Mouse (Mus musculus): ENCODE data around the gene Rab27a.
"Not testable (repeated sequence)": the region's sequence is repeated elsewhere in the genome, so short reads cannot be mapped to it uniquely, and the experiment has no call there.

Gene Rab27a

GRCm38 (mm10) chr9:73089222-73089920 is 44.7 kb downstream of the Rab27a start:
- in situ Hi-C loops (cut with MboI): loop anchor here (25.0 kb wide), 1 partner anchor 327 kb away; no protein-coding TSS in a partner anchor

GRCm38 (mm10) chr9:73090121-73090520 is 45.5 kb downstream of the Rab27a start:
- in situ Hi-C loops (cut with MboI): loop anchor here (10.0 to 25.0 kb wide), 2 partner anchors 125 to 328 kb away; no protein-coding TSS in a partner anchor

- in situ Hi-C loops (cut with MboI): loop anchor here (10.0 to 25.0 kb wide), 2 partner anchors 127 to 329 kb away; no protein-coding TSS in a partner anchor
These were observed 47.1 kb downstream of the Rab27a start for GRCm38 (mm10) chr9:73091747-73092146.

- in situ Hi-C loops (cut with MboI): loop anchor here (10.0 to 25.0 kb wide), 2 partner anchors 130 to 332 kb away; no protein-coding TSS in a partner anchor
These were observed 49.9 kb downstream of the Rab27a start for GRCm38 (mm10) chr9:73094580-73094979.

GRCm38 (mm10) chr9:73097898-73098297 is 53.2 kb downstream of the Rab27a start:
- in situ Hi-C loops (cut with MboI): loop anchor here (10.0 to 25.0 kb wide), 2 partner anchors 133 to 336 kb away; no protein-coding TSS in a partner anchor

GRCm38 (mm10) chr9:73101536-73101935 is 56.9 kb downstream of the Rab27a start, which contains the start of gene Khdc3:
TSS of gene Khdc3 (plus strand) at chr9:73101836.
- in situ Hi-C loops (cut with MboI): no loop called here

GRCm38 (mm10) chr9:73102181-73102580 is 57.5 kb downstream of the Rab27a start, which contains the start of gene Gm20509:
TSS of gene Gm20509 (plus strand) at chr9:73102470.
- in situ Hi-C loops (cut with MboI): no loop called here

- in situ Hi-C loops (cut with MboI): no loop called here
These were observed 58.7 kb downstream of the Rab27a start for GRCm38 (mm10) chr9:73103159-73103879.

- in situ Hi-C loops (cut with MboI): no loop called here
These were observed 59.2 kb downstream of the Rab27a start for GRCm38 (mm10) chr9:73103880-73104198.

GRCm38 (mm10) chr9:73105141-73105540 is 60.5 kb downstream of the Rab27a start:
- in situ Hi-C loops (cut with MboI): no loop called here

GRCm38 (mm10) chr9:73105771-73106170 is 61.1 kb downstream of the Rab27a start:
- in situ Hi-C loops (cut with MboI): no loop called here

- in situ Hi-C loops (cut with MboI): no loop called here
These were observed 68.6 kb downstream of the Rab27a start, which contains the start of gene Rsl24d1 for GRCm38 (mm10) chr9:73112919-73113906. TSS of gene Rsl24d1 (plus strand) at chr9:73113426.

GRCm38 (mm10) chr9:73116704-73117103 is 72.0 kb downstream of the Rab27a start:
- in situ Hi-C loops (cut with MboI): not testable (repeated sequence)

GRCm38 (mm10) chr9:73118012-73118411 is 73.4 kb downstream of the Rab27a start:
- in situ Hi-C loops (cut with MboI): no loop called here

GRCm38 (mm10) chr9:73121735-73122134 is 77.1 kb downstream of the Rab27a start:
- in situ Hi-C loops (cut with MboI): no loop called here

- in situ Hi-C loops (cut with MboI): no loop called here
These were observed 80.5 kb downstream of the Rab27a start for GRCm38 (mm10) chr9:73125043-73125570.

- in situ Hi-C loops (cut with MboI): no loop called here
These were observed 82.8 kb downstream of the Rab27a start for GRCm38 (mm10) chr9:73127457-73127856.

GRCm38 (mm10) chr9:73129875-73130274 is 85.2 kb downstream of the Rab27a start:
- in situ Hi-C loops (cut with MboI): no loop called here

- in situ Hi-C loops (cut with MboI): no loop called here
These were observed 85.9 kb downstream of the Rab27a start for GRCm38 (mm10) chr9:73130529-73130928.

GRCm38 (mm10) chr9:73137341-73137886 is 92.8 kb downstream of the Rab27a start:
- in situ Hi-C loops (cut with MboI): no loop called here

All from mature B cell (primary cell).